Mouse (Mus musculus): ENCODE data around the gene 4930432K21Rik.

Gene 4930432K21Rik

DNA sequence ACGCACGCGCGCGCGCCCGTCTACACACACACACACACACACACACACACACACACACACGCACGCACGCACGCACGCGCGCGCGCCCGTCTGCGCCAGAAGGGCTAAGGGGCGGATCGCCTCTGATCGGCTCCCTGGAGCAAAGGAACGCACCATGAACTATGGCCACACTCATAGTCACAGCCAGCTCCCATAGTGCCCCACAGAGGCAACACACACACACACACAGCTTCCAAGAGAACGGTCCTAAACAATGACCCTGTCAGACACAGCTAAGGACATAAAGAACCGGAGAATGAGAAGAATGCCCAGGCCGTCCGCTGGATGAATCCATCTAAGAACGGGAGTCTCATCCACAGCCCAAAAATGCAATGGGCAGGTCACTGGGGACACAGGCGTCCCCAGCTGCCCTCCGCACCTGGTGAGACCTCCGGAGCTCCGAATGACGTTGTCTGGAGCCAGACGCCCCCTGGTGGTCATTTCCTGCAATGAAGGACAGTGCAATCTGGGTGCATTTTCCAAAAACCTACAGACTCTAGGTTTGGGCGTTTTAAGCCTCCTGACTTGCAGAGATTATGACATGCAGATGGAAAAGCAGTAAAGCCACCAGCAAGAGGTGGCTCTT lies 62.5 kb downstream of the 4930432K21Rik start:
- peak; percentile 84 to 87 for DNase-seq

GRCm38 (mm10) chr8:84211202-84211601 lies 63.4 kb downstream of the 4930432K21Rik start:
- peak in 1 of 2 experiments; percentile 20 for DNase-seq

GRCm38 (mm10) chr8:84211881-84212563 lies 64.2 kb downstream of the 4930432K21Rik start:
- no peak for DNase-seq

DNA sequence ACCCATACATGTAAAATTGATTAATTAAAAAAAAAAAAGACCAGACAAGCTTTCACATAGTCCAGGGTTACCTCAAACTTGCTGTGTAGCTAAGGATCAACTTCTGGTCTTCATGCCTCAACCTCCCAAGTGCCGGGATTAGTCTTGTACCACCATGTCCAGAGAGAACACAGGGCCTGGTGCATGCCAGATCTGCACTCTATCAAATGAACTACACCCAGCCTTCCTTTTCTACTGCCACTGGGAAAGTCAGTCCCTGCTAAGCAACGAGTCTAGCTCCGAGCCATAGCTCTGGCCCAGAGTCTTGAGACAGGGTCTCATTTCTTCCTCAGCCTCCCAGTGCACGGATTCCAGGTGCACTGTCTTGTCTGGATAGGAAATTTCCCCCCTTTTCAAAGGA lies 65.5 kb downstream of the 4930432K21Rik start:
- no peak for DNase-seq

- no peak for DNase-seq
Observed at GRCm38 (mm10) chr8:84217206-84217605, 69.4 kb downstream of the 4930432K21Rik start.

GRCm38 (mm10) chr8:84218143-84218542 lies 70.3 kb downstream of the 4930432K21Rik start:
- no peak for DNase-seq

GRCm38 (mm10) chr8:84220105-84220504 lies 72.3 kb downstream of the 4930432K21Rik start:
- DNase-seq: no peak

Data from thymus, postnatal 36 days (tissue).